Comparison of ENCODE assay signal across 9 mouse cellular contexts in genomic region chr8:27677143-27678106, GRCm38 (mm10).
DNase-seq lines count a peak whose midpoint lies in the region; ATAC-seq and TF ChIP-seq lines count a peak whose summit lies in the region.
"Had no signal": no experiment of that assay in that cellular context is flagged by ENCODE, and none has a peak within 500 bp of the region (broad histone marks: within the 10 kb centered on the region; RNA-seq: fewer than 3 reads in every experiment).

No protein-coding gene starts in this region.

- WGBS in forebrain, postnatal 0 days = 31% methylated on average over 13 of the region's 13 CpGs
- WGBS in midbrain, embryonic 13.5 days = 36% methylated on average over 13 of the region's 13 CpGs

- intact Hi-C loops in gastrocnemius, adult 2 months (cut with DNase I) = no loop called here
- intact Hi-C loops in gastrocnemius, postnatal 14 days (cut with DNase I; ENCODE audit: low total_unique reads) = no loop called here

- no peak overlapping the region for H3K4me2 ChIP-seq in forebrain, postnatal 0 days (ENCODE audit: low read depth)
- no peak overlapping the region for H3K4me2 ChIP-seq in midbrain, embryonic 13.5 days (replicated peaks)
- H3K4me2 ChIP-seq: limb, embryonic 13.5 days had no signal

- no peaks in the 10 kb centered on the region for H3K4me1 ChIP-seq in forebrain, postnatal 0 days (ENCODE audit: insufficient read depth)
- H3K4me1 ChIP-seq in midbrain, embryonic 13.5 days (replicated peaks) = peaks cover 6% of the 10 kb centered on the region
- H3K4me1 ChIP-seq: limb, embryonic 13.5 days had no signal

- 0 out of 2 replicates have a peak overlapping the region, but pooled peaks have one; percentile 25 for H3K9ac ChIP-seq in forebrain, postnatal 0 days
- H3K9ac ChIP-seq in midbrain, embryonic 13.5 days (replicated peaks) = no peak overlapping the region
- H3K9ac ChIP-seq: limb, embryonic 13.5 days had no signal

- no peaks in the 10 kb centered on the region for H3K27me3 ChIP-seq in forebrain, postnatal 0 days (ENCODE audit: insufficient read depth, low read length)
- no peaks in the 10 kb centered on the region for H3K27me3 ChIP-seq in midbrain, embryonic 13.5 days

- H3K9me3 ChIP-seq in forebrain, postnatal 0 days (ENCODE audit: low read length) = no peaks in the 10 kb centered on the region
- H3K9me3 ChIP-seq in midbrain, embryonic 13.5 days = no peaks in the 10 kb centered on the region
- H3K9me3 ChIP-seq: limb, embryonic 13.5 days had no signal

- DNase-seq in gastrocnemius, adult 2 months = no peak
- no peak for DNase-seq in gastrocnemius, postnatal 14 days
- DNase-seq in CD4-positive, CD25-positive, alpha-beta regulatory T cell, adult 2 months (ENCODE audit: low read depth, low spot score) = peak; percentile 18
- DNase-seq in cerebellum, adult 11 months = peak; percentile 32
- DNase-seq in forebrain, postnatal 0 days = peak; percentile 81
- peak; percentile 23 to 48 for DNase-seq in kidney, postnatal 36 days
- no peak for DNase-seq in B cell, adult 2 months

- peak; percentile 79 for TF ChIP-seq CTCF in gastrocnemius, adult 2 months (IDR thresholded peaks at IDR 0.05)
- TF ChIP-seq CTCF in forebrain, postnatal 0 days (IDR thresholded peaks at IDR 0.05; ENCODE audit: low read depth) = peak; percentile 76

- no peak overlapping the region for H3K27ac ChIP-seq in gastrocnemius, adult 2 months
- H3K27ac ChIP-seq in forebrain, postnatal 0 days (ENCODE audit: low read depth, low read length) = no peak overlapping the region
- no peak overlapping the region for H3K27ac ChIP-seq in midbrain, embryonic 13.5 days
- H3K27ac ChIP-seq: limb, embryonic 13.5 days had no signal

- peak; percentile 50 for ATAC-seq in forebrain, postnatal 0 days
- ATAC-seq in midbrain, embryonic 13.5 days = peak; percentile 65

- H3K36me3 ChIP-seq in forebrain, postnatal 0 days (ENCODE audit: insufficient read depth) = no peaks in the 10 kb centered on the region
- H3K36me3 ChIP-seq in midbrain, embryonic 13.5 days = no peaks in the 10 kb centered on the region
- H3K36me3 ChIP-seq: limb, embryonic 13.5 days had no signal

- H3K4me3 ChIP-seq in gastrocnemius, adult 2 months = no peak overlapping the region
- H3K4me3 ChIP-seq in forebrain, postnatal 0 days (ENCODE audit: low read depth, low read length) = no peak overlapping the region
- H3K4me3 ChIP-seq in midbrain, embryonic 13.5 days (replicated peaks) = no peak overlapping the region
- H3K4me3 ChIP-seq: limb, embryonic 13.5 days had no signal

Comparison
In these comparisons a context has a peak if more than half of its experiments do, and no peak if none do; other contexts are left out.
1. DNase-seq: peak in CD4-positive, CD25-positive, alpha-beta regulatory T cell, adult 2 months (single experiment), cerebellum, adult 11 months (single experiment), forebrain, postnatal 0 days (single experiment) and kidney, postnatal 36 days (2 of 2); none in gastrocnemius, adult 2 months (single experiment), gastrocnemius, postnatal 14 days (single experiment) and B cell, adult 2 months (0 of 2).